Mouse (Mus musculus): ENCODE results near the gene Camk2b. TPM values are rescaled to one million over a fixed set of nuclear protein-coding genes. Genes with fewer than 3 reads are reported as not detected.

The Camk2b gene
- polyA plus RNA-seq, 1 experiment from 2014 or later: 2.5 TPM

- Histone ChIP-seq H3K4me1 (replicated peaks) (peaks cover 54% of the 10 kb centered on the region), H3K27me3 (replicated peaks) (peaks cover 9% of the 10 kb centered on the region), H3K9ac (peak overlapping the region; percentile 42; the same call in 1 of the 2 replicates), H3K4me3 (no peak overlapping the region), H3K27ac (ENCODE audit: poor library complexity, severe bottlenecking) (peak overlapping the region; percentile 97), H3K36me3 (no peaks in the 10 kb centered on the region), H3K4me2 (peak overlapping the region; percentile 35), H3K9me3 (replicated peaks) (no peaks in the 10 kb centered on the region)
- ATAC-seq (ENCODE audit: insufficient number of reproducible peaks, low FRiP score): peak; percentile 92
- 3% methylated on average over 8 of the region's 8 CpGs for WGBS
These were observed 66.1 kb downstream of the Camk2b start for GRCm38 (mm10) chr11:5999832-6000771.

- Histone ChIP-seq H3K36me3 (no peaks in the 10 kb centered on the region), H3K4me1 (replicated peaks) (peaks cover 48% of the 10 kb centered on the region), H3K27ac (ENCODE audit: poor library complexity, severe bottlenecking) (no peak overlapping the region), H3K4me3 (no peak overlapping the region), H3K9ac (no peak overlapping the region), H3K27me3 (replicated peaks) (no peaks in the 10 kb centered on the region), H3K4me2 (no peak overlapping the region), H3K9me3 (replicated peaks) (no peaks in the 10 kb centered on the region)
- ATAC-seq (ENCODE audit: insufficient number of reproducible peaks, low FRiP score): no peak
- 91% methylated on average over 2 of the region's 2 CpGs for WGBS
These were observed 67.7 kb downstream of the Camk2b start for GRCm38 (mm10) chr11:5998472-5998871.

- H3K4me2 ChIP-seq: no peak overlapping the region
- H3K27ac ChIP-seq (ENCODE audit: poor library complexity, severe bottlenecking): no peak overlapping the region
- WGBS: 15% methylated on average over 8 of the region's 8 CpGs
- no peak overlapping the region for H3K4me3 ChIP-seq
- H3K9me3 ChIP-seq (replicated peaks): no peaks in the 10 kb centered on the region
- peaks cover 23% of the 10 kb centered on the region for H3K4me1 ChIP-seq (replicated peaks)
- H3K27me3 ChIP-seq (replicated peaks): no peaks in the 10 kb centered on the region
- no peaks in the 10 kb centered on the region for H3K36me3 ChIP-seq
- H3K9ac ChIP-seq: no peak overlapping the region
- ATAC-seq (ENCODE audit: insufficient number of reproducible peaks, low FRiP score): no peak
These were observed 70.2 kb downstream of the Camk2b start for GRCm38 (mm10) chr11:5995989-5996388.

GRCm38 (mm10) chr11:5994880-5995279, 71.3 kb downstream of the Camk2b start:
- no peaks in the 10 kb centered on the region for H3K9me3 ChIP-seq (replicated peaks)
- no peaks in the 10 kb centered on the region for H3K36me3 ChIP-seq
- no peak overlapping the region for H3K27ac ChIP-seq (ENCODE audit: poor library complexity, severe bottlenecking)
- peaks cover 13% of the 10 kb centered on the region for H3K4me1 ChIP-seq (replicated peaks)
- no peak for ATAC-seq (ENCODE audit: insufficient number of reproducible peaks, low FRiP score)
- H3K4me3 ChIP-seq: no peak overlapping the region
- H3K9ac ChIP-seq: no peak overlapping the region
- no peak overlapping the region for H3K4me2 ChIP-seq
- H3K27me3 ChIP-seq (replicated peaks): no peaks in the 10 kb centered on the region
- 65% methylated on average over 3 of the region's 3 CpGs for WGBS

GRCm38 (mm10) chr11:5994212-5994611, 72.0 kb downstream of the Camk2b start:
- 90% methylated on average over 5 of the region's 5 CpGs for WGBS
- no peak overlapping the region for H3K4me2 ChIP-seq
- H3K27ac ChIP-seq (ENCODE audit: poor library complexity, severe bottlenecking): no peak overlapping the region
- no peaks in the 10 kb centered on the region for H3K36me3 ChIP-seq
- H3K9me3 ChIP-seq (replicated peaks): no peaks in the 10 kb centered on the region
- no peaks in the 10 kb centered on the region for H3K27me3 ChIP-seq (replicated peaks)
- H3K4me1 ChIP-seq (replicated peaks): peaks cover 7% of the 10 kb centered on the region
- no peak for ATAC-seq (ENCODE audit: insufficient number of reproducible peaks, low FRiP score)
- H3K4me3 ChIP-seq: no peak overlapping the region
- H3K9ac ChIP-seq: no peak overlapping the region

- no peak overlapping the region for H3K4me3 ChIP-seq
- no peak overlapping the region for H3K27ac ChIP-seq (ENCODE audit: poor library complexity, severe bottlenecking)
- WGBS: 29% methylated on average over 4 of the region's 4 CpGs
- H3K9ac ChIP-seq: no peak overlapping the region
- 0 out of 2 replicates have a peak, but pooled peaks cover 4% of the 10 kb centered on the region for H3K27me3 ChIP-seq (replicated peaks)
- no peaks in the 10 kb centered on the region for H3K36me3 ChIP-seq
- H3K4me1 ChIP-seq (replicated peaks): no peaks in the 10 kb centered on the region
- ATAC-seq (ENCODE audit: insufficient number of reproducible peaks, low FRiP score): no peak
- H3K9me3 ChIP-seq (replicated peaks): no peaks in the 10 kb centered on the region
- H3K4me2 ChIP-seq: no peak overlapping the region
These were observed 75.3 kb downstream of the Camk2b start for GRCm38 (mm10) chr11:5990910-5991309.

GRCm38 (mm10) chr11:5989954-5990593, 76.1 kb downstream of the Camk2b start:
- Histone ChIP-seq H3K4me3 (no peak overlapping the region), H3K4me1 (replicated peaks) (no peaks in the 10 kb centered on the region), H3K27ac (ENCODE audit: poor library complexity, severe bottlenecking) (no peak overlapping the region), H3K4me2 (no peak overlapping the region), H3K9me3 (replicated peaks) (no peaks in the 10 kb centered on the region), H3K36me3 (no peaks in the 10 kb centered on the region), H3K9ac (no peak overlapping the region), H3K27me3 (replicated peaks) (0 out of 2 replicates have a peak, but pooled peaks cover 4% of the 10 kb centered on the region)
- ATAC-seq (ENCODE audit: insufficient number of reproducible peaks, low FRiP score): no peak
- 77% methylated on average over 16 of the region's 16 CpGs for WGBS

GRCm38 (mm10) chr11:5988126-5988525, 78.0 kb downstream of the Camk2b start:
- Histone ChIP-seq H3K9ac (no peak overlapping the region), H3K36me3 (no peaks in the 10 kb centered on the region), H3K9me3 (replicated peaks) (no peaks in the 10 kb centered on the region), H3K4me1 (replicated peaks) (no peaks in the 10 kb centered on the region), H3K4me2 (no peak overlapping the region), H3K27me3 (replicated peaks) (0 out of 2 replicates have a peak, but pooled peaks cover 4% of the 10 kb centered on the region), H3K27ac (ENCODE audit: poor library complexity, severe bottlenecking) (no peak overlapping the region), H3K4me3 (no peak overlapping the region)
- no peak for ATAC-seq (ENCODE audit: insufficient number of reproducible peaks, low FRiP score)
- 70% methylated on average over 10 of the region's 10 CpGs for WGBS

GRCm38 (mm10) chr11:5983629-5984028, 82.5 kb downstream of the Camk2b start:
- WGBS: 70% methylated on average over 5 of the region's 5 CpGs

GRCm38 (mm10) chr11:5981323-5981722, 84.8 kb downstream of the Camk2b start:
- 0 out of 2 replicates have a peak, but pooled peaks cover 1% of the 10 kb centered on the region for H3K4me1 ChIP-seq (replicated peaks)
- no peak overlapping the region for H3K27ac ChIP-seq (ENCODE audit: poor library complexity, severe bottlenecking)
- H3K4me3 ChIP-seq: no peak overlapping the region
- ATAC-seq (ENCODE audit: insufficient number of reproducible peaks, low FRiP score): no peak
- no peak overlapping the region for H3K4me2 ChIP-seq
- H3K9ac ChIP-seq: no peak overlapping the region
- H3K36me3 ChIP-seq: no peaks in the 10 kb centered on the region
- 80% methylated on average over 7 of the region's 7 CpGs for WGBS
- H3K9me3 ChIP-seq (replicated peaks): no peaks in the 10 kb centered on the region
- no peaks in the 10 kb centered on the region; the same call in 1 of the 2 replicates for H3K27me3 ChIP-seq (replicated peaks)

More at GRCm38 (mm10) chr11:5983629-5984028, 82.5 kb downstream of the Camk2b start:
- no peaks in the 10 kb centered on the region for H3K9me3 ChIP-seq (replicated peaks)
- H3K4me3 ChIP-seq: no peak overlapping the region
- ATAC-seq (ENCODE audit: insufficient number of reproducible peaks, low FRiP score): no peak
- no peaks in the 10 kb centered on the region for H3K4me1 ChIP-seq (replicated peaks)
- no peak overlapping the region for H3K4me2 ChIP-seq
- H3K36me3 ChIP-seq: no peaks in the 10 kb centered on the region
- 0 out of 2 replicates have a peak, but pooled peaks cover 4% of the 10 kb centered on the region for H3K27me3 ChIP-seq (replicated peaks)
- H3K27ac ChIP-seq (ENCODE audit: poor library complexity, severe bottlenecking): no peak overlapping the region
- H3K9ac ChIP-seq: no peak overlapping the region

GRCm38 (mm10) chr11:5980561-5980960, 85.6 kb downstream of the Camk2b start:
- no peak for ATAC-seq (ENCODE audit: insufficient number of reproducible peaks, low FRiP score)
- Histone ChIP-seq H3K27me3 (replicated peaks) (no peaks in the 10 kb centered on the region; the same call in 1 of the 2 replicates), H3K9me3 (replicated peaks) (no peaks in the 10 kb centered on the region), H3K4me2 (no peak overlapping the region), H3K4me1 (replicated peaks) (0 out of 2 replicates have a peak, but pooled peaks cover 7% of the 10 kb centered on the region), H3K4me3 (no peak overlapping the region), H3K9ac (no peak overlapping the region), H3K27ac (ENCODE audit: poor library complexity, severe bottlenecking) (no peak overlapping the region), H3K36me3 (no peaks in the 10 kb centered on the region)
- WGBS: 64% methylated on average over 8 of the region's 8 CpGs
